Mouse (Mus musculus) layer of hippocampus, adult 2 months (tissue): ENCODE measurements around the gene Map4k1. TPM values are rescaled to one million over a fixed set of nuclear protein-coding genes. Genes with fewer than 3 reads are reported as not detected.
A peak's percentile ranks its signal among the peaks of the same experiment; 100 is the strongest.

ENCODE experiments used
- DNase-seq, 2 experiments: peaks; one replicate each; pipeline ENCODE4 v3.0.0; 2022; ENCODE audit warnings: low spot score in 2 of 2
- H3K27ac ChIP-seq: fragments of 200-600 bp; 2 replicates; pipeline ENCODE4 v1.8.1; 2022
- H3K4me3 ChIP-seq: fragments of 200-600 bp; 2 replicates; pipeline ENCODE4 v1.8.1; 2022; ENCODE audit warnings: mild to moderate bottlenecking
- CTCF ChIP-seq: fragments of 200-600 bp; conservative IDR thresholded peaks from 2 replicates; pipeline ENCODE4 v1.8.1; 2022; ENCODE audit warnings: antibody characterized with exemption, mild to moderate bottlenecking, moderate library complexity
- total RNA-seq, 2 experiments: library from RNA; stranded (reverse); gene quantifications; 2 replicates each; pipeline ENCODE4 v1.2.3; 2021

The Map4k1 gene
- total RNA-seq, 2 experiments from 2014 or later: 0.90 to 1.8 TPM

- H3K4me3 ChIP-seq: no peak overlapping the region
- TF ChIP-seq CTCF: no peak
- no peak overlapping the region for H3K27ac ChIP-seq
- DNase-seq: no peak
Observed at GRCm38 (mm10) chr7:29026811-29027210, 45.0 kb downstream of the Map4k1 start.

- no peak for DNase-seq
- Histone ChIP-seq H3K27ac (no peak overlapping the region), H3K4me3 (no peak overlapping the region)
- no peak for TF ChIP-seq CTCF
Observed at GRCm38 (mm10) chr7:29028761-29029160, 46.9 kb downstream of the Map4k1 start.

- H3K27ac ChIP-seq: no peak overlapping the region
- TF ChIP-seq CTCF: no peak
Observed at GRCm38 (mm10) chr7:29029690-29030656, 48.1 kb downstream of the Map4k1 start.

GRCm38 (mm10) chr7:29031641-29032040 lies 49.8 kb downstream of the Map4k1 start:
- H3K27ac ChIP-seq: no peak overlapping the region
- DNase-seq: no peak
- H3K4me3 ChIP-seq: no peak overlapping the region
- TF ChIP-seq CTCF: no peak

More at GRCm38 (mm10) chr7:29029690-29030656, 48.1 kb downstream of the Map4k1 start:
- no peak overlapping the region for H3K4me3 ChIP-seq
- DNase-seq: no peak

- DNase-seq: no peak
- TF ChIP-seq CTCF: peak; percentile 66
- Histone ChIP-seq H3K4me3 (no peak overlapping the region), H3K27ac (no peak overlapping the region)
Observed at GRCm38 (mm10) chr7:29032685-29033084, 50.8 kb downstream of the Map4k1 start.

- Histone ChIP-seq H3K27ac (no peak overlapping the region), H3K4me3 (no peak overlapping the region)
- TF ChIP-seq CTCF: peak; percentile 36
- DNase-seq: no peak
Observed at GRCm38 (mm10) chr7:29037261-29037660, 55.4 kb downstream of the Map4k1 start.

GRCm38 (mm10) chr7:29039604-29039984 lies 57.7 kb downstream of the Map4k1 start:
- DNase-seq: peak; percentile 86 to 90
- TF ChIP-seq CTCF: peak; percentile 92
- no peak overlapping the region for H3K27ac ChIP-seq
- peak overlapping the region; percentile 45 for H3K4me3 ChIP-seq

GRCm38 (mm10) chr7:29039985-29040661 lies 58.3 kb downstream of the Map4k1 start:
- TF ChIP-seq CTCF: no peak
- Histone ChIP-seq H3K4me3 (peak overlapping the region; percentile 45), H3K27ac (no peak overlapping the region)
- DNase-seq: no peak

GRCm38 (mm10) chr7:29041194-29041593 lies 59.3 kb downstream of the Map4k1 start:
- peak; percentile 51 for TF ChIP-seq CTCF
- DNase-seq: no peak
- Histone ChIP-seq H3K27ac (no peak overlapping the region), H3K4me3 (no peak overlapping the region)

- Histone ChIP-seq H3K27ac (peak overlapping the region; percentile 64), H3K4me3 (peak overlapping the region; percentile 19; the same call in 1 of the 2 replicates)
- peak; percentile 28 for TF ChIP-seq CTCF
- peak; percentile 29 to 50 for DNase-seq
Observed at GRCm38 (mm10) chr7:29043016-29043673, 61.3 kb downstream of the Map4k1 start.

GRCm38 (mm10) chr7:29043674-29044057 lies 61.8 kb downstream of the Map4k1 start:
- DNase-seq: no peak
- Histone ChIP-seq H3K4me3 (peak overlapping the region; percentile 19; the same call in 1 of the 2 replicates), H3K27ac (no peak overlapping the region)
- no peak for TF ChIP-seq CTCF

GRCm38 (mm10) chr7:29044302-29044701 lies 62.5 kb downstream of the Map4k1 start:
- H3K27ac ChIP-seq: no peak overlapping the region
- no peak for TF ChIP-seq CTCF
- H3K4me3 ChIP-seq: no peak overlapping the region
- DNase-seq: no peak

- no peak for TF ChIP-seq CTCF
- Histone ChIP-seq H3K4me3 (no peak overlapping the region), H3K27ac (no peak overlapping the region)
- no peak for DNase-seq
Observed at GRCm38 (mm10) chr7:29046533-29046932, 64.7 kb downstream of the Map4k1 start.
